Mouse (Mus musculus) heart, postnatal 0 days (tissue): ENCODE measurements around the gene Rhot2. TPM values are rescaled to one million over a fixed set of nuclear protein-coding genes. Genes with fewer than 3 reads are reported as not detected.

Experiments used
- ATAC-seq: fragments of 200-750 bp; cut with Nextera tagmentation; 2 replicates; pipeline ENCODE4 v1.8.0; 2017; ENCODE audit warnings: low read depth, moderate number of reproducible peaks, moderate library complexity; ENCODE audit not compliant: insufficient read depth
- DNase-seq: peaks from one replicate; pipeline ENCODE4 v3.0.0-alpha.2; 2016; ENCODE audit warnings: low spot score
- H3K27ac ChIP-seq: fragments of 300-500 bp; sonication (generic); 2 replicates; pipeline ENCODE4 v1.5.1; 2014; ENCODE audit warnings: low read depth, mild to moderate bottlenecking
- H3K27me3 ChIP-seq: fragments of 300-500 bp; sonication (generic); 2 replicates; pipeline ENCODE4 v1.6.1; 2014; ENCODE audit warnings: low read length, mixed read lengths; ENCODE audit not compliant: control insufficient read depth, insufficient read depth
- H3K36me3 ChIP-seq: fragments of 300-500 bp; sonication (generic); replicated peaks from 2 replicates; pipeline ENCODE4 v1.6.1; 2014; ENCODE audit warnings: low read length, mixed read lengths; ENCODE audit not compliant: control insufficient read depth, insufficient read depth
- H3K4me1 ChIP-seq: fragments of 300-500 bp; sonication (generic); 2 replicates; pipeline ENCODE4 v1.6.1; 2014; ENCODE audit warnings: antibody characterized with exemption; ENCODE audit not compliant: control insufficient read depth, insufficient read depth
- H3K4me2 ChIP-seq: fragments of 300-500 bp; sonication (generic); 2 replicates; pipeline ENCODE4 v1.6.1; 2014; ENCODE audit warnings: low read depth, mild to moderate bottlenecking, low read length, moderate library complexity
- H3K4me3 ChIP-seq: fragments of 300-500 bp; sonication (generic); 2 replicates; pipeline ENCODE4 v1.5.1; 2014; ENCODE audit warnings: low read depth, low read length
- H3K9ac ChIP-seq: fragments of 300-500 bp; sonication (generic); replicated peaks from 2 replicates; pipeline ENCODE4 v1.6.1; 2014; ENCODE audit warnings: low read depth, low read length, mixed read lengths
- H3K9me3 ChIP-seq: fragments of 300-500 bp; sonication (generic); replicated peaks from 2 replicates; pipeline ENCODE4 v1.6.1; 2016; ENCODE audit warnings: low read length; ENCODE audit not compliant: control insufficient read depth
- CTCF ChIP-seq: IDR thresholded peaks from 2 replicates; pipeline ENCODE4 v1.5.1; 2016; ENCODE audit warnings: antibody characterized with exemption, control low read depth, low read depth
- EP300 ChIP-seq: IDR thresholded peaks from 2 replicates; pipeline ENCODE4 v1.6.1; 2016; ENCODE audit warnings: antibody characterized with exemption, low read depth
- WGBS: fragments of 180-500 bp; shearing (Covaris S2); extraction: QIAGEN DNeasy Blood & Tissue Kit; methylation state at CpG from one replicate; pipeline ENCODE4 v1.1.7; 2014; 5-methylcytosine and 5-hydroxymethylcytosine counted together
- polyA plus RNA-seq: library from polyadenylated mRNA; unstranded; fragments of >200 nt; fragmentation: Nextera tagmentation; extraction: Ambion mirVana; gene quantifications from 2 replicates; pipeline ENCODE4 v1.2.1, GENCODE M21; 2015
- total RNA-seq: library from RNA; depleted of rRNA; stranded (reverse); fragments of >200 nt; gene quantifications from 2 replicates; pipeline ENCODE4 v1.2.3, GENCODE M21; 2014; ENCODE audit warnings: low replicate concordance

The Rhot2 gene
- total and polyA plus RNA-seq, 2 experiments from 2014 or later: 27.5 to 88.2 TPM

DNA sequence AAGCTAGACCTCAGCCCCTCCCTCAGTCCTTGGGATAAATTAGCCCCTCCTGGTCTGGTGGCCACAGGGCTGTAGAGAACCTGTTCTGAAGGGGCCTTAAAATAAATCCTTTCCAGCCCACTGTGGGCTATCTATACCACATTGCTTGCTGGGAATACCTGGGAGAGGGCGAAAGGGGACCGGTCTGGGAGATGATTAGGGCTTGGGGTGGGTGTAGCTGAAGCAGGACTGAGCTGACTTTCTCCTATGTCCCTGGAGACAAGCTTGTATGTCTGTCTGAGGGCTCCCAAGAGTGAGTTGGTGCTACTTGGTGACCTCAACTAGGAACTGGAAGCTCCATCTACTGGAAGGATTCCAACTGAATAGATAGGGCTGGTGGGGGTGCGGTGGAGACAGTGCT, 32.4 kb upstream of the Rhot2 start:
- 0 out of 2 replicates have a peak, but pooled peaks cover 3% of the 10 kb centered on the region for H3K36me3 ChIP-seq
- H3K27ac ChIP-seq: no peak overlapping the region
- ATAC-seq (no peak), DNase-seq (no peak)
- no peak overlapping the region for H3K4me2 ChIP-seq
- H3K27me3 ChIP-seq: no peaks in the 10 kb centered on the region
- no peaks in the 10 kb centered on the region for H3K9me3 ChIP-seq
- no peak overlapping the region for H3K9ac ChIP-seq
- TF ChIP-seq EP300 (no peak), CTCF (no peak)
- WGBS: 59% methylated on average over 3 of the region's 3 CpGs
- H3K4me3 ChIP-seq: no peak overlapping the region
- peaks cover 18% of the 10 kb centered on the region; the same call in 1 of the 2 replicates for H3K4me1 ChIP-seq

DNA sequence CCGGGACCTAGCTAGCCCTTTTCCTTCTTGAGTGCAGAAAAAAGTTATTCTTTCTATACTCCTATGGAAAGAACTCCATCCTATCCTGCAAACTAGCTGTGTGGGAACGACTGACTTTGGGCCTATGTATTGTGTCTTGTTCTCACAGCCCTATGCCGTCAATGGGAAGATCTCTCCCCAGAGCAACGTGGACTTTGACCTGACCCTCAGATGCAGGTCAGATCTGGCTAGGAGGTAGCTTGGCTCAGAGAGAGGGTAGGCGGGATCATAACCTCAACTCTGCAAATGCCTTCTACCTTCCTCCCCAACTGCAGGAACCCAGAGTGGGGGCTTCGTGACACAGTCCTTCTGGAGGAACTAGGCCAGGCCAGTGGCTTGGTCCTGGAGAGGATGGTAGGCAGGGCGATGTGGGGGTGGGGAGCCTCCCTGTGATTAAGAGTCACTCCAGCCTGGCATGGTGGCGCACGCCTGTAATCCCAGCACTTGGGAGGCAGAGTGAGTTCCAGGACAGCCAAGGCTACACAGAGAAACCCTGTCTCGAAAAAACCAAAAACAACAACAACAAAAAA, 31.8 kb upstream of the Rhot2 start:
- peaks cover 18% of the 10 kb centered on the region; the same call in 1 of the 2 replicates for H3K4me1 ChIP-seq
- no peak overlapping the region for H3K27ac ChIP-seq
- WGBS: 66% methylated on average over 10 of the region's 10 CpGs
- H3K9me3 ChIP-seq: no peaks in the 10 kb centered on the region
- H3K36me3 ChIP-seq: 0 out of 2 replicates have a peak, but pooled peaks cover under 1% of the 10 kb centered on the region
- H3K4me2 ChIP-seq: peak overlapping the region; percentile 90
- H3K9ac ChIP-seq: no peak overlapping the region
- TF ChIP-seq EP300 (no peak), CTCF (no peak)
- DNase-seq: no peak
- H3K4me3 ChIP-seq: peak overlapping the region; percentile 80; the same call in 1 of the 2 replicates
- H3K27me3 ChIP-seq: no peaks in the 10 kb centered on the region
- no peak for ATAC-seq

DNA sequence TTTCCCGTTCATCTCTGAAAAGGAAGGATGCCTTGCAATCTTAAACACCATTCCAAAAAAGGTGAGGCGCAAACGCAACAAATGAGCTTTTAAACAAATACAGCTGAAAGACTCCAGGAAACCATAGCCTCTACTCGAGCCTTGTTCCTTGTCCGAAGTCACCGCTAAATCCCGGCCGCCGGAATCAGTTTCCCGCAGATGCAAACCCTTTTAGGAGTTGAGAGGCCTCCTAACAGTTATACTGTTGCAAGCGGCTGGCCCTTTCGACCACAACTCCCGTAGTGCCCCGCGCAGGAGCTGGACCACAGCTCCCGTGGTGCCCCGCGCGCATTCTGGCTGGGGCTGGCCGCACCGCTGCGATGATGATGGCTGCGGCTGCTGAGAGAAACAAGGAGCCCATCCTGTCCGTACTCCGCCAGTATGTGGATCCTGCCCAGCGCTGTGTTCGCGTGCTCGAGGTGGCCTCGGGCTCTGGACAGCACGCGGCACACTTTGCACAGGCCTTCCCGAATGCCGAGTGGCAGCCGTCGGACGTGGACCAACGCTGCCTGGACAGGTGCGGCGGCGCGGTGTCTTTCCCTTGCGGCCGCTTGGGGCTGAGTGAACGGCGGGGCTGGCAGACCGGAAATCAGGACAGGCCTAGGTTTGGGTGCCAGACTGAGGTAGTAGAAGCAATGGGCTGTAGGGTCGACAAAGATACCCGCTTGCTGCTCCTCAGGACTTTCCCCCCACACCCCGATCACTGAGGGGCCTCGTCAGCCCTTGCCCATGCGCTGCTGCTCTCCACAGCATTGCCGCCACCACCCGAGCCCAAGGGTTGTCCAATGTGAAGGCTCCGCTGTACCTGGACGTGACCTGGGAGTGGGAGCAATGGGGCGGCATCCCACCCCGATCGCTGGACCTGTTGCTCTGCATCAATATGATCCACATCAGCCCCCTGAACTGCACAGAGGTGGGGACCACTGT, 30.8 kb upstream of the Rhot2 start:
- DNase-seq: peak; percentile 87

DNA sequence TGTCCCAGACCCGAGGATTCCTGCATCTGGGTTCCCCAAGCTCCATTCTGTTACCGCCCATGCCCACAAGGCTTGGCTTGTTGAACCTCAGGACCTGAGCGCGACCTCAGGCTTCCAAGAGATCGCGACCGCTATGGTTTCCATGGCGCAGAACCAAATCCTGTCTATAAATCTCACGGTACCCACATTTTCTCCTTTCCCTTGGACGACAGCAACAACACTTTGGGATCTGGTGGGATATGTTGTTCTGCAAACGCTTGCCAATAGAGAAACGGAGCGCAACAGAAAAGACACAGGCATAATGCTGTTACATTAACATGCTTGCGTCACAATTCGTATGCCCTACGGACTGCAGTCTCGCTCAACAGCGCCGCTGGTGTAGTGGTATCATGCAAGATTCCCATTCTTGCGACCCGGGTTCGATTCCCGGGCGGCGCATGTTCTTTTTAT, 30.1 kb upstream of the Rhot2 start, which contains the start of gene Mettl26:
Gene Mettl26, plus strand, starts transcription at position 354 of the 450 bp plus-strand sequence.
- no peaks in the 10 kb centered on the region for H3K9me3 ChIP-seq
- TF ChIP-seq CTCF: peak; percentile 2; the same call in 1 of the 2 replicates
- no peak for TF ChIP-seq EP300
- H3K4me3 ChIP-seq: peak within 1 kb of the TSS; percentile 80
- H3K4me2 ChIP-seq: peak within 1 kb of the TSS; percentile 90
- peak within 1 kb of the TSS; percentile 94 for H3K27ac ChIP-seq
- H3K36me3 ChIP-seq: no peaks in the 10 kb centered on the region
- peaks cover 18% of the 10 kb centered on the region; the same call in 1 of the 2 replicates for H3K4me1 ChIP-seq
- WGBS: under 1% methylated on average over 25 of the region's 25 CpGs
- no peaks in the 10 kb centered on the region for H3K27me3 ChIP-seq
- peak; percentile 76 for ATAC-seq
- DNase-seq: peak; percentile 48
- H3K9ac ChIP-seq: peak within 1 kb of the TSS; percentile 66

More for the DNA sequence above, 30.8 kb upstream of the Rhot2 start:
- ATAC-seq: peak; percentile 93
- Histone ChIP-seq H3K9me3 (no peaks in the 10 kb centered on the region), H3K4me3 (peak overlapping the region; percentile 80), H3K9ac (peak overlapping the region; percentile 66), H3K4me1 (peaks cover 18% of the 10 kb centered on the region; the same call in 1 of the 2 replicates), H3K27ac (peak overlapping the region; percentile 94), H3K4me2 (peak overlapping the region; percentile 90), H3K27me3 (no peaks in the 10 kb centered on the region), H3K36me3 (no peaks in the 10 kb centered on the region)
- TF ChIP-seq CTCF (no peak), EP300 (no peak; the same call in 1 of the 2 replicates)
- under 1% methylated on average over 59 of the region's 59 CpGs for WGBS

DNA sequence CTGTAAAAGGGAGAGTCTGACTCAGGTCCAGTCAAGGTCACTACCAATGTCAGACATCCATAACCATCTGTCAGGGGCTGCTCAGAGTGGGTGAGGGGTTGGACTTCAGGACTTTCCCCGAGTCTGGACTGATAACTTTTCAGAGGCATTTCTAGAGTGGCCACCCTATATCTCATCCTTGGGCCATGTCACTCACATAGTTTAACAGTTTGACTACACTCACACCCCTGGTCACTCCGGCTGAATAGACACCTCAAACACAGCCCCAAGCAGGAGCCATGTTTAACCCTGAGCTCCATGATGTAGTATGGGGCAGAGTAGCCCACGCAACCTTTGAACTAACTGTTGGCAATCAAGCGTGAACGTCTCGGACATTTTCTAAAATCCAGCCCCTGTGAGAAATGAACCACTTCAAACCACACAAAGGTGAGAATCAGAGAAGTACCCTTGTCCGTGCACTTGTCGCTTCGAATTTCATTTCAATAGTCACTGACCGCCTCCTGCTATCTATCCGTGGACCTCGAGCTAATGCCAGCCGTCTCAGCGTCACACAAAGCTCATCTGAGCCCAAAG, 29.6 kb upstream of the Rhot2 start:
- Histone ChIP-seq H3K4me2 (peak overlapping the region; percentile 90), H3K36me3 (no peaks in the 10 kb centered on the region), H3K9me3 (no peaks in the 10 kb centered on the region), H3K4me3 (peak overlapping the region; percentile 80), H3K9ac (peak overlapping the region; percentile 66), H3K27me3 (no peaks in the 10 kb centered on the region), H3K27ac (peak overlapping the region; percentile 94), H3K4me1 (peaks cover 18% of the 10 kb centered on the region; the same call in 1 of the 2 replicates)
- WGBS: 10% methylated on average over 14 of the region's 14 CpGs
- ATAC-seq: no peak; the same call in 1 of the 2 replicates
- DNase-seq: no peak
- no peak for TF ChIP-seq EP300
